Mouse (Mus musculus) stomach, postnatal 0 days (tissue): ENCODE data around the gene Gm3618. TPM values are rescaled to one million over a fixed set of nuclear protein-coding genes. Genes with fewer than 3 reads are reported as not detected.
"Not testable (repeated sequence)": the region's sequence is repeated elsewhere in the genome, so short reads cannot be mapped to it uniquely, and the experiment has no call there.

Experiments
- ATAC-seq: fragments of 200-750 bp; cut with Nextera tagmentation; 2 replicates; pipeline ENCODE4 v1.8.0; 2017; ENCODE audit not compliant: low FRiP score, low TSS enrichment
- DNase-seq: peaks from one replicate; pipeline ENCODE4 v3.0.0-alpha.2; 2016; ENCODE audit warnings: low spot score
- H3K27ac ChIP-seq: fragments of 300-500 bp; sonication (generic); replicated peaks from 2 replicates; pipeline ENCODE4 v1.5.1; 2014; ENCODE audit warnings: mild to moderate bottlenecking, control low read depth
- H3K27me3 ChIP-seq: fragments of 300-500 bp; sonication (generic); 2 replicates; pipeline ENCODE4 v1.6.1; 2014; ENCODE audit warnings: low read length; ENCODE audit not compliant: control insufficient read depth, insufficient read depth
- H3K36me3 ChIP-seq: fragments of 300-500 bp; sonication (generic); 2 replicates; pipeline ENCODE4 v1.6.1; 2014; ENCODE audit warnings: low read length, mixed read lengths; ENCODE audit not compliant: control insufficient read depth, insufficient read depth
- H3K4me1 ChIP-seq: fragments of 300-500 bp; sonication (generic); replicated peaks from 2 replicates; pipeline ENCODE4 v1.6.1; 2014; ENCODE audit warnings: antibody characterized with exemption; ENCODE audit not compliant: control insufficient read depth, insufficient read depth
- H3K4me2 ChIP-seq: fragments of 300-500 bp; sonication (generic); replicated peaks from 2 replicates; pipeline ENCODE4 v1.6.1; 2014; ENCODE audit warnings: low read depth, mild to moderate bottlenecking, control low read depth, moderate library complexity
- H3K4me3 ChIP-seq: fragments of 300-500 bp; sonication (generic); 2 replicates; pipeline ENCODE4 v1.5.1; 2014; ENCODE audit warnings: low read depth, low read length, control low read depth
- H3K9ac ChIP-seq: fragments of 300-500 bp; sonication (generic); 2 replicates; pipeline ENCODE4 v1.6.1; 2014; ENCODE audit warnings: mild to moderate bottlenecking, low read length, control low read depth, mixed read lengths
- H3K9me3 ChIP-seq: fragments of 300-500 bp; sonication (generic); 2 replicates; pipeline ENCODE4 v1.6.1; 2016; ENCODE audit warnings: low read length; ENCODE audit not compliant: control insufficient read depth
- WGBS: fragments of 180-500 bp; shearing (Covaris S2); extraction: QIAGEN DNeasy Blood & Tissue Kit; methylation state at CpG from one replicate; pipeline ENCODE4 v1.1.7; 2014; 5-methylcytosine and 5-hydroxymethylcytosine counted together
- polyA plus RNA-seq: library from polyadenylated mRNA; unstranded; fragments of >200 nt; fragmentation: Nextera tagmentation; extraction: Ambion mirVana; gene quantifications from 2 replicates; pipeline ENCODE4 v1.2.1, GENCODE M21; 2015

The Gm3618 gene
- not detected in 2 replicates for polyA plus RNA-seq

DNA sequence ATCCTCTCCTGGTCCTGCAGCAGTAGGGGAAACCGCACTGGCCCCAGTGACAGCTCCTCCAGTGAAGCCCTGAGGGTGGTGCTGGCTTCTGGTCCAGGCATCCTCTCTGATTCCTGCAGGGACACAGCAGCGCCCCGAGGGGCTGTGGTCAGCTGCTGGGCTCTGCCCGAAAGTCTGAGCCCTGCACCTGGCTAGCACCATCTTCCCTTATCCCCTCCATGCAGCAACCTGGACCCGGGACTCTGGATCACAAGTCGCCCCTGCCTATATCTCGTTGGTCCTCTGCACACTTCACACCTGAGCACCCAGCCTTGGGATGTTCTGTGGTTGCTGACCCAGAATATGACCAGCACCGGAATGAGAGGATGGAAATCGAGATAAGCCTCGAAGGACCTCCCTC lies at the start of gene Gm3618:
TSS of gene Gm3618 (minus strand) at position 101 of the 400 bp plus-strand sequence.
- H3K36me3 ChIP-seq, H3K27ac ChIP-seq, H3K9me3 ChIP-seq, H3K4me2 ChIP-seq, H3K9ac ChIP-seq, H3K27me3 ChIP-seq, ATAC-seq, H3K4me3 ChIP-seq, DNase-seq, H3K4me1 ChIP-seq: not testable (repeated sequence)
- WGBS, result no CpG with 5 or more reads among the region's 10 CpGs

DNA sequence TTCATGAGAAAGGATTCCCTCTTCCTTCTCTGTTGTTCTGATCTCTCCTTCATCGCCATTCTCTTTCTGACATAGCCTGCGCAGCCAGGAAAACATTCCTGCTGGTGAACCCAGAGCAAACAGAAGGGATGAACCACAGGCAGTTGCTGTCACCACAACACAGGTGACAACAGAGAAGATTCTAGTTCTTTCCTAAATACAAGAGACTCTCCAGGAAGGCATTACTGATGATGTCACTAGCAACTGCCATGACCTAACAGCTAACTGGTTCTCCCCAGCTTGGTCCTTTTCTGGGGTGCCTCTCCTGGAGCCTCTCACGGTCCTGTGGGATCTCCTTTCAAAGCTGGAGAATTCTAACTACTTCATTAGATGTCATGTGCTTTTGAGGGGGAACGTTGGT lies 46.7 kb upstream of the Gm3618 start, which contains the start of gene Gm16440:
TSS of gene Gm16440 (minus strand) at position 101 of the 400 bp plus-strand sequence.
- H3K4me3 ChIP-seq, H3K4me2 ChIP-seq, H3K27ac ChIP-seq, H3K27me3 ChIP-seq, H3K9me3 ChIP-seq, H3K36me3 ChIP-seq, H3K4me1 ChIP-seq, ATAC-seq, DNase-seq, H3K9ac ChIP-seq: not testable (repeated sequence)
- 86% methylated on average over 2 of the region's 4 CpGs for WGBS

DNA sequence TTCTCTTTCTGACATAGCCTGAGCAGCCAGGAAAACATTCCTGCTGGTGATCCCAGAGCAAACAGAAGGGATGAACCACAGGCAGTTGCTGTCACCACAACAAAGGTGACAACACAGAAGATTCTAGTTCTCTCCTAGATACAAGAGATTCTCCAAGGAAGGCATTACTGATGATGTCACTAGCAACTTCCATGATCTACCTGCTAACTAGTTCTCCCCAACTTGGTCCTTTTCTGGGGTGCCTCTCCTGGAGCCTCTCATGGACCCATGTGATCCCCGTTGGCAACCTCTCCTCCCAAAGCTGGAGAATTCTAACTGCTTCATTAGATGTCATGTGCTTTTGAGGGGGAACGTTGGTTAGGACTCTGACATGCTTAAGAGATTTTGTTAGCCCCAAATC lies 38.7 kb downstream of the Gm3618 start, which contains the start of gene Gm21103:
TSS of gene Gm21103 (minus strand) at position 101 of the 400 bp plus-strand sequence.
- not testable (repeated sequence) for H3K27ac ChIP-seq, H3K4me2 ChIP-seq, H3K4me1 ChIP-seq, H3K9ac ChIP-seq, H3K36me3 ChIP-seq, H3K4me3 ChIP-seq, H3K27me3 ChIP-seq, DNase-seq, H3K9me3 ChIP-seq, ATAC-seq
- WGBS, result 83% methylated on average over 2 of the region's 2 CpGs

DNA sequence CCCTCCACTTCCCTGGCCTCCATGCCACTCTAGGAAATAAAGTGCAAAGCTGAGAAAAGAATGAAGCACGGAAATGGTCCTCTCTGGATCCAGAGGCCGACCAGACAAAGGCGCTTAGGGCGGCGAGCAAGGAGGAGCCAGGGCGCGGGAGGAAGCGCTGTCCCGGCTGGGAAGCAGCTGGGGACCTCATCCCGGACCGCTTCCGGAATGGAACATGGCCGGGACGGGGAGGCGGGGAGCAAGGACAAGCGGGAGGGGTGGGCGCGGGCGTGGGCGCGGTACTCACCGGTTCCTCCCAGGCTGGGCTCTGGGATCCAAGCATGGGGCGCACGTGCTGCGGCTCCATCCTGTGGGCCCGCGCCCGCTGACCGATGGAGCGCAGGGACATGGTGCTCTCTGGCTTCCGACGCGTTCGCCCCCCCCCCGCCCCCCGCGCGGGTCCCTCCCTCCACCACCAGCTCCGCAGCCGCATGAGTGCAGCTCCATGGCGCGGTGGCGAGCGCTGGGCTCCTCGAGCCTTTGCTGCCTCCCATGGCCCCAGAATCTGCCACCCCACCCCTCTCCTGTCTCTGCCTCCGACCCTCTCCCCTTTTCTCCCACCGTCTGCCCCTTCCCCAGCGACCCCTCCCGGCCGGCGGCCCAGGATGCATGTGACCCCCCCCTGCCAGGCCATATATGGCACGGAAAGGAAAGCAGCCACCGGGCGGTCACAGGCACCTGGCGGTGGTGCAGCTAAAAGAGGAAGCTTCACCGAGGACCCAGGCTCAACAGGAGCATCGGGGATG lies 56.4 kb downstream of the Gm3618 start, which contains the start of gene Gm3411:
TSS of gene Gm3411 (minus strand) at position 320 of the 785 bp plus-strand sequence.
- H3K36me3 ChIP-seq, H3K9me3 ChIP-seq, H3K27me3 ChIP-seq, H3K27ac ChIP-seq, H3K9ac ChIP-seq, H3K4me1 ChIP-seq, ATAC-seq: not testable (repeated sequence)
- H3K4me3 ChIP-seq, result peak within 1 kb of the TSS; percentile 37
- H3K4me2 ChIP-seq, result peak within 1 kb of the TSS; percentile 55
- DNase-seq, result peak; percentile 23
- WGBS, result 4% methylated on average over 26 of the region's 57 CpGs

Other genes starting within 250 kb of the Gm3618 start
- 0.80 and 0.86 TPM in 2 replicates for gene Gm8206, start 249.7 kb downstream of the Gm3618 start, polyA plus RNA-seq
- gene Gm3468, start 235.0 kb downstream of the Gm3618 start, polyA plus RNA-seq, result 0.68 and 0.85 TPM in 2 replicates
- gene Gm3476, start 217.9 kb downstream of the Gm3618 start, polyA plus RNA-seq, result not detected in 2 replicates
- gene Gm21560, start 124.4 kb downstream of the Gm3618 start, polyA plus RNA-seq, result not detected in 2 replicates
- gene Gm3411, start 56.4 kb downstream of the Gm3618 start, polyA plus RNA-seq, result 0.28 and 0.54 TPM in 2 replicates
- gene Gm21103, start 38.8 kb downstream of the Gm3618 start, polyA plus RNA-seq, result not detected in 2 replicates
- not detected in 2 replicates for gene Gm16440, start 46.6 kb upstream of the Gm3618 start, polyA plus RNA-seq
- 0.13 and 0.21 TPM in 2 replicates for gene Gm3591, start 68.8 kb upstream of the Gm3618 start, polyA plus RNA-seq
- not detected in 2 replicates for gene Gm3594, start 100.9 kb upstream of the Gm3618 start, polyA plus RNA-seq
- gene Gm8356, start 193.6 kb upstream of the Gm3618 start, polyA plus RNA-seq, result not detected in 2 replicates
- gene Gm3629, start 246.9 kb upstream of the Gm3618 start, polyA plus RNA-seq, result 0.11 TPM in 1 of 2 replicates, not detected in the other